Mouse (Mus musculus): ENCODE results near the gene Vmn1r81.

The Vmn1r81 gene

GRCm38 (mm10) chr7:12268169-12268568 is at the start of gene Vmn1r81:
Gene Vmn1r81, minus strand, starts transcription at chr7:12268269.
- DNase-seq (ENCODE audit: low spot score): no peak

DNA sequence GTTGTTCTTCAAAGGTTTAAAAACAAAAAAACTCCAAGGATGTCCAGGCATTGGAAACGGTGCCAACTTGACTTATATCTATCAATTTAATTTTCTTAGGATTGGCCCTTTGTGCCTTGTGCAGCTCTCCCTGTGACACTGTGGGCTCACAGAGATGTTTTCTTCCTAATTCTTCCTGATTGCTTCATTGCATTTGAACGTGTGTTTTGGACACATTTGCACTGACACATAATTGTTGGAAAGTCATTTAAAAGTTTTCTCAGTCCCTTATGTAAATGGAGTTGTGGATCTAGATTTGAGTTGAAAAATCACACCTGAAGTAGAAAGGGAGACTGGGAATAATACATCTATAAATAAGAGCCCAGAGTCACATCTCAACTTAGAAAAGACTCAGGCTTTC is 32.1 kb upstream of the Vmn1r81 start, which contains the start of gene Vmn1r82:
Gene Vmn1r82 (plus strand): TSS at position 301 of the 400 bp plus-strand sequence.
- DNase-seq (ENCODE audit: low spot score): no peak

DNA sequence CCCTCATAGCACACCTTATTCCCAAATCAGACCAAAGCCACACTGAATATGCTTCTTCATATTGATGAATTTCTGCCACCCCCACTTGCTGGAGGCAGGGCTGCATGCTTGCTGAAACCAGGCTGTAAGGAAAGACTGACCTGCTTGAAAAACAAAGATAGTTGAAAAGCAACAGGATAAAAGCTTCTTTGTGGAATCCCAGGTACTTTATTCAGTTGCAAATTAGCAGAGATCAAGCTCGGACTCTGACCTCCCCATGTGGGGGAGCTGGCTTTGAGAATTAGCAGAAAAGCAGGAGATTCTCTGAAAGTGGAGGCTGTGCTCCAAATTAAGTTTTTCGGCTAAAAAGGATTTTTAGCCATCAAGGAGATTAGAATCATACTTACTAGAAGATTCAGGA is 63.9 kb downstream of the Vmn1r81 start:
- no peak for DNase-seq (ENCODE audit: low spot score)
